Mouse (Mus musculus) heart, adult 8-10 months (tissue): Measurements from ENCODE around the gene Zfp994. TPM values are rescaled to one million over a fixed set of nuclear protein-coding genes. Genes with fewer than 3 reads are reported as not detected.
A peak's percentile ranks its signal among the peaks of the same experiment; 100 is the strongest.
"Not testable (repeated sequence)": the region's sequence is repeated elsewhere in the genome, so short reads cannot be mapped to it uniquely, and the experiment has no call there.

Experiments used
- DNase-seq: peaks from one replicate; pipeline ENCODE4 v3.0.0; 2022; ENCODE audit warnings: low spot score
- total RNA-seq, 4 experiments: library from RNA; stranded (reverse); gene quantifications; 2 replicates each; pipeline ENCODE4 v1.2.4; 2022

Gene Zfp994
- total RNA-seq: 1 to 10 TPM; 2.0 to 2.7 (median 2.3) TPM

DNA sequence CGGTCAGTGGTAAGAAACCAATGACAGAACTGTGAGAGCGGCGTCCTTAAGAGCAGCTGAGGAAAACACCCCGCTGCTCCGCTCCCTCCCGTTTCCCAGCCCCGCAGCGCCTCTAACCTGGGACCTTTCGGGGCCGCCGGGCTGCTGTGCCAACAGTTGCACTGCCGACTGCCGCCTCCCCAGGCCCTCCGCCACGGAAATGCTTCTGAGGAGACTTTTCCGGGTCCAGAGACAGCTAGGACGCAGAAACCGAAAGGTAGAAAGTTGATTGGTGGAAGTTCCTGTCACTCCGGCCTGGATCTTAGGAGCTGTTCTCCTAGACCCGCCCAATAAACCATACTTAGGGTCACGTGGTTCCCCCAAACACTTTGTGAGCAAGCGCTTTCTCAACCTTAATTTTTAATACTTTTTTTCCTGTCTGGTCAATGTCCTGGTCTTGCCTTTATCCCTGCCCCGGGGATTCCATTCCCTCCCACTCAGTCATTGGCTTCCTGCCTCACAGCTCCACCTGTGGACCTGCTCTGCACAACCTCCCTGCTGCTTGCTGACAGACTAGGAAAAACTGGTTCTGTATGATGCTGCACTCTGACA lies at the start of gene Zfp994:
Gene Zfp994 (minus strand): TSS at position 195 of the 591 bp plus-strand sequence.
- DNase-seq: peak; percentile 98

DNA sequence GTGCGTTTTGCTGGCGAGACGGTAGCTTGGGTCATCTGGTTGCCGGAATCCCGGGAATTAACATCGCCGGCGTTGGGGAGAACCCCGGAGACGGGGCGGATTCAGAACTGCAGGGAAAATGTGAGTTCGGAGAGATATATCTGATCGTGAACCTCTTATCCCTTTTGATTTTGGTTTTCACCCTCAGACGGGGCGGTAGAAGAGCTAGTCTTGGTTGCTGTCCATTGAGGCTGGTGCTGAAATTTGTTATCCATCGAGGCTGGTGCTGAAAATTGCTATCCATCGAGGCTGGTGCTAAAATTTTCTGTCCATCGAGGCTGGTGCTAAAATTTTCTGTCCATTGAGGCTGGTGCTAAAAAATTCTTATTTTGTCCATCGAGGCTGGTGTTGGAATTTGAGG lies 5.3 kb upstream of the Zfp994 start:
- DNase-seq: not testable (repeated sequence)

DNA sequence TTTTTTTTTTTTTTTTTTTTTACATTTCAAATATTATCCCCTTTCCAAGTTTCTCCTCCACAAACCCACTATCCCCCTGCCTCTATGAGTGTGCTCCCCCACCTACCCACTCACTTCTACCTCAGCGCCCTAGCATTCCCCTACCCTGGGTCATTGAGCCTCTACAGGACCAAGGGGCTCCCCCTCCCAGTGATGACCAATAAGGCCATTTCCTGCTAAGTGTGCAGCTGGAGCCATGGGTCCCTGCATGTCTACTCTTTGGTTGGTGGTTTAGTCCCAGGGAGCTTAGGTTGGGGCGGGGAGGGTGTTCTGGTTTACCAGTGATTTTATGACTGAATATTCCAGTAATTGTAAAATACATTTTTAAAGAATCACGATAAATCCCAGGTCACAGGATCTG lies 401 bp downstream of the Zfp994 start:
- DNase-seq: peak; percentile 9

DNA sequence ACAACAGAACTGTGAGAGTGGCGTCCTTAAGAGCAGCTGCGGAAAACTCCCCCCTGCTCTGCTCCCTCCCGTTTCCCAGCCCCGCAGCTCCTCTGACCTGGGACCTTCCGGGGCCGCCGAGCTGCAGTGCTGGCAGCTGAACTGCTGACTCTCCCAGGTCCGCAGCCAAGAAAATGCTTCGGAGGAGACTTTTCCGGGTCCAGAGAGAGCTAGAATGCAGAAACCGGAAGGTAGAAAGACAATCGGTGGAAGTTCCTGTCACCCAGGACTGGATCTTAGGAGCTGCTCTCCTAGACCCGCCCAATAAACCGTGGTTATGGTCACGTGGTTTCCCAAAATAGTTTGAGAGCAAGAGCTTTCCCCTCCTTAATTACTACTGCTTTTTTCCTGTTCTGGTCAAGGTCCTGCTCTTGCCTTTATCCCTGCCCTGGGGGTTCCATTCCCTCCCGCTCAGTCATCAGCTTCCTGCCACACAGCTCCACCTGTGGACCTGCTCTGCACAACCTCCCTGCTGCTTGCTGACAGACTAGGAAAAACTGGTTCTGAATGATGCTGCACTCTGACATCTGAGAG lies 59.6 kb downstream of the Zfp994 start, which contains the start of gene Zfp947:
Gene Zfp947 (minus strand): TSS at position 469 of the 573 bp plus-strand sequence.
- peak; percentile 66 for DNase-seq

DNA sequence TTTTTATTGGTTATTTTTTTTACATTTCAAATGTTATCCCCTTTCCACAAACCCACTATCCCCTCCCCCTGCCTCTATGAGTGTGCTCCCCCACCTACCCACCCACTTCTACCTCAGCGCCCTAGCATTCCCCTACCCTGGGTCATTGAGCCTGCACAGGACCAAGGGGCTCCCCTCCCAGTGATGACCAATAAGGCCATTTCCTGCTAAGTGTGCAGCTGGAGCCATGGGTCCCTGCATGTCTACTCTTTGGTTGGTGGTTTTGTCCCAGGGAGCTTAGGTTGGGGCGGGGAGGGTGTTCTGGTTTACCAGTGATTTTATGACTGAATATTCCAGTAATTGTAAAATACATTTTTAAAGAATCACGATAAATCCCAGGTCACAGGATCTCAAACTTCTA lies 60.1 kb downstream of the Zfp994 start:
- DNase-seq: not testable (repeated sequence)

DNA sequence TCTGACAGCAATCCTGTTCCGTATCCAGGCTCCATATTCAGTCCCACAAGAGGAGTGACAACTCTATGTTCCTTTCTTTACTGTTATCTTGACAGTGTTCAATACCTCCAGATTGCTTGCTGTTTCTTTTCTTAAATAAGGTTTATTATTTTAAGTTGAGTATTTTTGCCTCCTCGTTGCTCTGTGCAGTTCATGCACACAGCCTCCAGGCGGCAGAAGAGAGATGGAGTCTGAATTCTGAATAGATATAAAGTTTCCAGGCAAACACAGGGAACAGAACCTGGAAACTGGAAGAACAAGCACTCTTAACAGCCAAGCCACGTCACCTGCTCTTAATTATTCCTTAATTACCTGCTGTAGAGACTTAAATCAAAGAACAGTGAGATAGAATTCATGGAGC lies 71.5 kb downstream of the Zfp994 start:
- DNase-seq: not testable (repeated sequence)

Other genes starting within 250 kb of the Zfp994 start
- 1 to 10 TPM in 3 of 4 experiments, under 1 TPM in 1; 0.57 to 1.5 (median 1.3) TPM for gene Zfp947, start 59.4 kb downstream of the Zfp994 start, total RNA-seq
- 1 to 10 TPM; 5.7 to 8.5 (median 7.4) TPM for gene CT030661.1, start 89.2 kb upstream of the Zfp994 start, total RNA-seq
- 1 to 10 TPM; 3.3 to 5.1 (median 4.5) TPM for gene Zfp944, start 135.8 kb upstream of the Zfp994 start, total RNA-seq
- gene Zfp758, start 135.8 kb upstream of the Zfp994 start, total RNA-seq: 1 to 10 TPM; 7.8 to 9.5 (median 9.3) TPM
- 1 to 10 TPM; 2.8 to 3.9 (median 3.9) TPM for gene Zfp946, start 198.6 kb upstream of the Zfp994 start, total RNA-seq